Mouse (Mus musculus) heart, postnatal 0 days (tissue): ENCODE results near the gene Kifc5b. TPM values are rescaled to one million over a fixed set of nuclear protein-coding genes. Genes with fewer than 3 reads are reported as not detected.
"Not testable (repeated sequence)": the region's sequence is repeated elsewhere in the genome, so short reads cannot be mapped to it uniquely, and the experiment has no call there.

Source experiments
- ATAC-seq: fragments of 200-750 bp; cut with Nextera tagmentation; 2 replicates; pipeline ENCODE4 v1.8.0; 2017; ENCODE audit warnings: low read depth, moderate number of reproducible peaks, moderate library complexity; ENCODE audit not compliant: insufficient read depth
- DNase-seq: peaks from one replicate; pipeline ENCODE4 v3.0.0-alpha.2; 2016; ENCODE audit warnings: low spot score
- H3K27ac ChIP-seq: fragments of 300-500 bp; sonication (generic); 2 replicates; pipeline ENCODE4 v1.5.1; 2014; ENCODE audit warnings: low read depth, mild to moderate bottlenecking
- H3K27me3 ChIP-seq: fragments of 300-500 bp; sonication (generic); 2 replicates; pipeline ENCODE4 v1.6.1; 2014; ENCODE audit warnings: low read length, mixed read lengths; ENCODE audit not compliant: control insufficient read depth, insufficient read depth
- H3K36me3 ChIP-seq: fragments of 300-500 bp; sonication (generic); replicated peaks from 2 replicates; pipeline ENCODE4 v1.6.1; 2014; ENCODE audit warnings: low read length, mixed read lengths; ENCODE audit not compliant: control insufficient read depth, insufficient read depth
- H3K4me1 ChIP-seq: fragments of 300-500 bp; sonication (generic); 2 replicates; pipeline ENCODE4 v1.6.1; 2014; ENCODE audit warnings: antibody characterized with exemption; ENCODE audit not compliant: control insufficient read depth, insufficient read depth
- H3K4me2 ChIP-seq: fragments of 300-500 bp; sonication (generic); 2 replicates; pipeline ENCODE4 v1.6.1; 2014; ENCODE audit warnings: low read depth, mild to moderate bottlenecking, low read length, moderate library complexity
- H3K4me3 ChIP-seq: fragments of 300-500 bp; sonication (generic); 2 replicates; pipeline ENCODE4 v1.5.1; 2014; ENCODE audit warnings: low read depth, low read length
- H3K9ac ChIP-seq: fragments of 300-500 bp; sonication (generic); replicated peaks from 2 replicates; pipeline ENCODE4 v1.6.1; 2014; ENCODE audit warnings: low read depth, low read length, mixed read lengths
- H3K9me3 ChIP-seq: fragments of 300-500 bp; sonication (generic); replicated peaks from 2 replicates; pipeline ENCODE4 v1.6.1; 2016; ENCODE audit warnings: low read length; ENCODE audit not compliant: control insufficient read depth
- CTCF ChIP-seq: IDR thresholded peaks from 2 replicates; pipeline ENCODE4 v1.5.1; 2016; ENCODE audit warnings: antibody characterized with exemption, control low read depth, low read depth
- EP300 ChIP-seq: IDR thresholded peaks from 2 replicates; pipeline ENCODE4 v1.6.1; 2016; ENCODE audit warnings: antibody characterized with exemption, low read depth
- WGBS: fragments of 180-500 bp; shearing (Covaris S2); extraction: QIAGEN DNeasy Blood & Tissue Kit; methylation state at CpG from one replicate; pipeline ENCODE4 v1.1.7; 2014; 5-methylcytosine and 5-hydroxymethylcytosine counted together
- polyA plus RNA-seq: library from polyadenylated mRNA; unstranded; fragments of >200 nt; fragmentation: Nextera tagmentation; extraction: Ambion mirVana; gene quantifications from 2 replicates; pipeline ENCODE4 v1.2.1, GENCODE M21; 2015
- total RNA-seq: library from RNA; depleted of rRNA; stranded (reverse); fragments of >200 nt; gene quantifications from 2 replicates; pipeline ENCODE4 v1.2.3, GENCODE M21; 2014; ENCODE audit warnings: low replicate concordance

The Kifc5b gene
- total and polyA plus RNA-seq, 2 experiments from 2014 or later, result 0.93 to 4.5 TPM

GRCm38 (mm10) chr17:26918343-26918742 is 1.5 kb downstream of the Kifc5b start:
- H3K27me3 ChIP-seq, result no peaks in the 10 kb centered on the region
- ATAC-seq (no peak), DNase-seq (no peak)
- H3K4me1 ChIP-seq, result no peaks in the 10 kb centered on the region
- H3K4me2 ChIP-seq, result peak overlapping the region; percentile 78; the same call in 1 of the 2 replicates
- TF ChIP-seq CTCF, result no peak
- TF ChIP-seq EP300, result no peak
- WGBS, result 79% methylated on average over 2 of the region's 2 CpGs
- no peak overlapping the region for H3K27ac ChIP-seq
- H3K36me3 ChIP-seq, result peaks cover 6% of the 10 kb centered on the region; the same call in 1 of the 2 replicates
- no peaks in the 10 kb centered on the region for H3K9me3 ChIP-seq
- H3K9ac ChIP-seq, result no peak overlapping the region
- peak overlapping the region; percentile 16; the same call in 1 of the 2 replicates for H3K4me3 ChIP-seq

- DNase-seq, H3K27ac ChIP-seq, H3K9ac ChIP-seq, H3K4me2 ChIP-seq, ATAC-seq, H3K36me3 ChIP-seq, H3K4me3 ChIP-seq, H3K27me3 ChIP-seq, H3K9me3 ChIP-seq, H3K4me1 ChIP-seq: not testable (repeated sequence)
- 49% methylated on average over 2 of the region's 2 CpGs for WGBS
Measured at GRCm38 (mm10) chr17:26919516-26919915, 2.6 kb downstream of the Kifc5b start.

GRCm38 (mm10) chr17:26922368-26922767 is 5.5 kb downstream of the Kifc5b start:
- not testable (repeated sequence) for H3K4me2 ChIP-seq, H3K27me3 ChIP-seq, DNase-seq, ATAC-seq, H3K9me3 ChIP-seq, H3K4me1 ChIP-seq, H3K9ac ChIP-seq, H3K27ac ChIP-seq, H3K4me3 ChIP-seq
- peaks cover 13% of the 10 kb centered on the region; the same call in 1 of the 2 replicates for H3K36me3 ChIP-seq
- WGBS, result 94% methylated on average over 5 of the region's 6 CpGs

GRCm38 (mm10) chr17:26925414-26925813 is 8.5 kb downstream of the Kifc5b start:
- H3K4me2 ChIP-seq, H3K9ac ChIP-seq, ATAC-seq, H3K4me3 ChIP-seq, DNase-seq, H3K27ac ChIP-seq, H3K4me1 ChIP-seq, H3K27me3 ChIP-seq, H3K9me3 ChIP-seq: not testable (repeated sequence)
- peaks cover 28% of the 10 kb centered on the region; the same call in 1 of the 2 replicates for H3K36me3 ChIP-seq
- 98% methylated on average over 9 of the region's 9 CpGs for WGBS

- TF ChIP-seq CTCF, result peak; percentile 65
- H3K4me3 ChIP-seq, ATAC-seq, H3K27ac ChIP-seq, H3K9me3 ChIP-seq, H3K4me2 ChIP-seq, H3K9ac ChIP-seq, DNase-seq, H3K4me1 ChIP-seq, H3K27me3 ChIP-seq: not testable (repeated sequence)
- 64% methylated on average over 7 of the region's 7 CpGs for WGBS
- H3K36me3 ChIP-seq, result peaks cover 34% of the 10 kb centered on the region
Measured at GRCm38 (mm10) chr17:26931795-26932194, 14.9 kb downstream of the Kifc5b start.

- peak within 1 kb of the TSS; percentile 94 for H3K4me2 ChIP-seq
- H3K9ac ChIP-seq, result peak within 1 kb of the TSS; percentile 68
- H3K27ac ChIP-seq, result peak within 1 kb of the TSS; percentile 80
- peak; percentile 93 for ATAC-seq
- TF ChIP-seq EP300, result no peak; the same call in 1 of the 2 replicates
- TF ChIP-seq CTCF, result no peak
- H3K36me3 ChIP-seq, result peaks cover 37% of the 10 kb centered on the region
- WGBS, result under 1% methylated on average over 33 of the region's 43 CpGs
- no peaks in the 10 kb centered on the region for H3K9me3 ChIP-seq
- H3K27me3 ChIP-seq, result no peaks in the 10 kb centered on the region
- DNase-seq, result peak; percentile 92
- H3K4me1 ChIP-seq, result peaks cover 13% of the 10 kb centered on the region
- H3K4me3 ChIP-seq, result peak within 1 kb of the TSS; percentile 72
Measured at GRCm38 (mm10) chr17:26932839-26933398, 16.0 kb downstream of the Kifc5b start, which contains the start of gene Phf1. TSS of gene Phf1 (plus strand) at chr17:26933052.
